Mouse (Mus musculus) induced T-regulatory cell, adult 2 months (primary cell): ENCODE data around the gene Arhgef11.

ENCODE experiments used
- DNase-seq: peaks from one replicate; pipeline ENCODE4 v3.0.0-alpha.2; 2012; ENCODE audit warnings: low read depth

The Arhgef11 gene

DNA sequence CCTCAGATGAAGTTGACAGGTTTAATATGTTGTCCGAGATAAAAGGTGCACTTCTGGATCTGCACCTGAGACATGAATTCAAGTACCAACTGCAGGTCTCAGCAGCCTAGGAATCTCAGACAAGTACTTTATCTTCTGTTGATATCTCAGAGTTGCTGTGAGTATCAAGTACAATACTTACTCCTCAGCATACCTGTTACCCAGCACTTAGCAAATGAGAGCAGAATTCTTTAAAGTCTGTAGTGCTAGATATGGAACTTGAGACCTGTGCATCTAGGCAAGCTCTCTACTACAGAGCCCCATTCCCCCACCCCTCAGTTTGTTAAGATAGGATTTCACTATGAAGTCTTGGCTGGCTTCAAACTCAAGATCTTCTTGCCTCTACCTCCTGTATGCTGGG is 43.9 kb downstream of the Arhgef11 start:
- no peak for DNase-seq

DNA sequence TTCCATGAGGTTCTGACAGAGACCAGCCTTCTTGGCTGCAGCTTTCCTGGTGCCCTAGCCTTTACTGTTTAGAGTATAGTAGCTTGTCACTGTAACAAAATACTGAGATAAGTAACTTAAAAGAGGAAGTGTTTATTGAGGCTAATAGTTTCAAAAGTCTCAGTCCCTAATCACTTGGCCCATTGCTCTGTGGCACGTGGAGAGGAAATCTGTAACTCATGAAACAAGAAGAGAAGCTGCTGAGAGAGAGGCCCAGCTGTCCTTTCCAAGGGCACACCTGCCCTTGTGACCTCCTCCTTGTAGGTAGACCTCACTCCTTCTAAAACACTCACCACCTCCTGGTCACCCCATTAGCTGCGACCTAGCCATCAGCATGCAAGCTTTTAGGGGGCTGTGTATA is 101.2 kb downstream of the Arhgef11 start:
- no peak for DNase-seq

DNA sequence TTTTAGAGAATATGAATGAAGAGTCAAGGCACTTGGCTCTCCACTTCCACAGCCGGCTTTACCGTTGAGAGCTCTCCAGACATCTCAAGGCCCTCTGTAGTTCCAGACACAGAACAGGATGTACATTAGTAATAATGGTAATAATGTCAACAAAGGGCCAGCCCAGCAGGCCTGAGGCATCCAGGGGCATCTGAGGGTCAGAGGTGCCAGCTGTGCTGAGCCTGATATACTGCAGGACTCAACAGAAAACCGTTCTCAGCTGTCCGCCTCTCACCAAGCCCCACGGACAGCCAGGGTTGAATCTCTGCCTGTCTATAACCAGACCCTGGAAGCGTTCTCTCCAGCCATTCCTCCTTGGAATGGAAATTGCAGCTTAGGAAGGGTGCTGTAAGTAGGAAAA is 107.2 kb downstream of the Arhgef11 start:
- DNase-seq: no peak

DNA sequence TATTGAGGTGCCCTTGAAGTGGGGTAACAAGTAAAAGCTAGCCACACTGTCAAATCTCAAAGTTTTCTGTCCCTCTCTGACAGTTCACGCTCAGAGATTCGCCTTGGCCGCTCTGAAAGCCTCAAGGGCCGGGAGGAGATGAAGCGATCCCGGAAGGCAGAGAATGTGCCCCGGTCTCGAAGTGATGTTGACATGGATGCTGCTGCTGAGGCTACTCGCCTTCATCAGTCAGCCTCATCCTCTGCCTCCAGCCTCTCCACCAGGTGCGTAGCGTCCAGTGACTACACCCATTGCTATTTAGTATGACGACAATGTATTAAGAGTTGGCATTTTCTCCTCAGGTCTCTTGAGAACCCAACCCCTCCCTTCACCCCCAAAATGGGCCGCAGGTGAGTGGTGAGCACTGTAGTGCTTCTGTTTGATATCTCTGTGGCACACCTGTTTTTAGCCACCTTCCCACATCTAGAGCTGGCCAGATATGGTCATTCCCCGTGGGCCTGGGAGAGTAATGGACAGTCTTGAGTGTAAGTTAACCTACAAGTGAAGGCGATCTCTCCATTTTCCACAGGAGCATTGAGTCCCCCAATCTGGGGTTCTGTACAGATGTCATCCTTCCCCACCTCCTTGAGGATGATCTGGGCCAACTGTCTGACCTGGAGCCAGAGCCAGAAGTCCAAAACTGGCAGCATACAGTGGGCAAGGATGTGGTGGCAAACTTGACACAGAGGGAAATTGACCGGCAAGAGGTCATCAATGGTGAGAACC is 108.2 kb downstream of the Arhgef11 start:
- no peak for DNase-seq

DNA sequence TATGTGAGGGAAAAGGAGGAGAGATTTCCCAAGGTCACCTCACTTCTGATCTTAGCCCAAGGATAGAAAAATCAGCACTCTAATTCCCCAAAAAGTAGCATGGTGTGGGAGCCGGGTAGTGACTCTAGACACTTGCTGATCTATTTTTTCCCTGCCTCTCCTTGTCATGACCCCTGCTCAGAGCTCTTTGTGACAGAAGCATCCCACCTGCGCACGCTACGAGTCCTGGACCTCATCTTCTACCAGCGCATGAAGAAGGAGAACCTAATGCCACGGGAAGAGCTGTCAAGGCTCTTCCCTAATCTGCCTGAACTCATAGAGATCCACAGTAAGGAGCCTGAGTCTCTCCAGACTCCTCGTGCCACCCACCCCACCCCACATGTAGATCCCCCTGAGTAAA is 108.8 kb downstream of the Arhgef11 start:
- no peak for DNase-seq

DNA sequence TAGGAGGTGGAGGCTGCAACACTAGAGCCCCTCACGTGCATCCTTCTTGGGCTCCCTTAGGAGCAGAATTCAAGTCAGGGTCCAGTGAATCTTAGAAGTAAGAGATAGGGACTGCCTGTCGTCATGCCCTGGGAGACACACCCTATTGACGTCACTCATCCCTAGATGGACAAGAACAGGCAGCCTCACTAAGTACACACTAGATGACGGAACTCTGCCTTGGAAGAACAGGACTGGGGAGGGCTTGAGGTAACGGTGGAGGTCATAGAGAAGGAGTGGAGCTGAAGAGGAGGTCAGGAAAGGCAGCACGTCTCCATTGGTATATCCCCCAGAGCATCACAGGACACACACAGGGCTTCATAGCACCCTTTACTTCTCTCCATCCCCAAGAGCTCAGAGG is 111.3 kb downstream of the Arhgef11 start:
- DNase-seq: no peak

DNA sequence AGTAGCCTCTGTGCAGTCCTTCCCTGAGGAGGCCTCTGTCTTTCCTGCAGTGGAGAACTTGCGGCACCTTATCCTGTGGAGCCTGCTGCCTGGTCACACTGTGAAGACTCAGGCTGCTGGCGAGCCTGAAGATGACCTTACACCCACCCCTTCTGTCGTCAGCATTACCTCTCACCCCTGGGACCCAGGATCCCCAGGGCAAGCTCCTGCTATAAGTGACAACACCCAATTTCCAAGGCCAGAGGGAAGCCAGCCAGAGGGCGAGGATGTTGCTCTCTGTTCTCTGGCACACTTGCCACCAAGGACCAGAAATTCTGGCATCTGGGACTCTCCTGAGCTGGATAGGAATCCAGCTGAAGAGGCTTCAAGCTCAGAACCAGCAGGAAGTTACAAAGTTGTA is 115.7 kb downstream of the Arhgef11 start:
- no peak for DNase-seq

DNA sequence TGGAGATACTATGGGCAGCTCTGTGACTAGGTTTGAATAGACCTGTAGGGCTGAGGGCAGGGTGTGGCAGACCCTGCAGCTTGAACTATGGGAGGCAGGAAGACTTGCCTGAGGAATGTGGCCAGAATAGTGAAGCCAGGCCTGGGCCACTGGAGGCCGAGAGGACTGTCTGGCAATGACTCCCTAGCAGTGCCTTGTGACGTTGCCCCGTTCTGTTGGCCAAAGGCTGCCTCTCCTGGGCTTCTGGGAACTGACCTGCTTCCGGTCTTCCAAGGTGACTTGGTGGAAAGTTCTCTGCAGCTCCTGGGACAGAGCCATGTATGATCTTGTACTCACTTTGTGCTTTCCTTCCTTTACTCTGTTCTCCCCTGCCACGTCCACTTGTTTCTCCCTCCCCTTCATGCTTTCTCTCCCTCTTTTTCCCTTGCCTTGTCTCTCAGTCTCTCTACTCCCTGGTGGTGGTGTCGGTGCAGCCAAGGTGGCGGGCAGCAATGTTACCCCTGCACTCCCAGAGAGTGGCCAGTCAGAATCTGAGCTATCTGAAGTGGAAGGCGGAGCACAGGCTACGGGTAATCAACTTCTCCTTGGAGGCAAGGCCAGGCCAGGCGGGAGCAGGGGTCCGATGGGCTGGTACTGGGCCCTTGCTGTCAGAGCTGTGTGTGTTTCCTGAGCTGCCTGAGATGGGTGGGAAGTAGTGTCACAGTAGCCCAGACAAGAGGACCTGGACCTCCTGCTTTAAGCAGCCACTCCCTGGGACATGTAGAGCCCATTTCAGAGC is 116.8 kb downstream of the Arhgef11 start:
- no peak for DNase-seq

DNA sequence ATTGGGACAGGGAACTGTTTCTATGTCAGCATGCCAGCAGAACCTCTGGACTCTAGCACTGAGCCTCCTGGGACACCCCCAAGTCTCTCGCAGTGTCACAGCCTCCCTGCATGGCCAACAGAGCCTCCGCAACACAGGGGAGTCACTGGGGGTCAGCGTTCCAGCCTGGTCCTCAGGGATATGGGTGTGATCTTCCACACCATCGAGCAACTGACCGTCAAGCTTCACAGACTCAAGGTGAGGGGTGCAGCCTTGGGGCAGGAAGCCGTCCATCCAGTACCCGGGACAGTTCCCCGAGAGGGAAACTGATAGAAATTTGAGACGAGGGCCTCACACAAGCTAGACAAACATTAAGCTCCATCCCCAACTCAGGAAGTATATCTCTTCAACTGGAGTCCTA is 118.0 kb downstream of the Arhgef11 start:
- DNase-seq: no peak

DNA sequence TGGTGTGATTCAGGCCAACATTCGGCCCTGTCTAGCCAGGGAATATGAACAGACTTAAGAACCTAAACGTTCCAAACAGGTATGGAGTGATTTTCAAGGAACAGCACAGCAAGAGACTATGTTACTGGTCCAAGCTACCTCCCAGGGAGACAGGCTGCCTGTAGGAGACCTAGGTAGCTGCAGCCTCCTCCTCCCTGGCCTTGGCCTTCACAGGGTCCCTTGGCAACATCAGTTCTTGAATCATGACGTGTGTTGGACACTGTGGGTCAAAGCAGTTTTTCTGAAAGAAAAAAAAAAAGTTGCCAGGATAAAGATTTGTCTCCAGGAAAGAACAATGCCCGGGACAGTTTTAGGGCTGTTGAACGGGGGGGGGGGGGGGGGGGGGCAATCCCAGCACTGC is 121.5 kb downstream of the Arhgef11 start:
- no peak for DNase-seq

DNA sequence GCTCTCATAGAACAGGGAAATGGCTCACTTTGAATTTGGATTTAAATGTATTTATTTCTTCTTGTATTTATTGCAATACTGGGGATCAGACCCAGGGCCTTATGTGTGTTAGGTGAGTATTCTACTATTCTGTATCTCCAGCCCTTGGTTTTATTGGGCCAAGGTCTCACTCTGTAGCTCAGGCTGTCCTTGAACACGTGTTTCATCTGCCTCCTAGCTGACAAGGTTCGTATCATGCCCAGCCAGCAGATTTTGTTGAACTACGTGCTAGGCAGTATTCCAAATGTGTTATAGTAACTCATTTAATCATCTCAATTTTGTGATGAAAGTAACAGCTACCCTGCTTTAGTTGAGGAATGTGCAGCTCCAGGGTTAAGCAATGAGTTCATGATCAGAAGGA is 124.7 kb downstream of the Arhgef11 start:
- no peak for DNase-seq

DNA sequence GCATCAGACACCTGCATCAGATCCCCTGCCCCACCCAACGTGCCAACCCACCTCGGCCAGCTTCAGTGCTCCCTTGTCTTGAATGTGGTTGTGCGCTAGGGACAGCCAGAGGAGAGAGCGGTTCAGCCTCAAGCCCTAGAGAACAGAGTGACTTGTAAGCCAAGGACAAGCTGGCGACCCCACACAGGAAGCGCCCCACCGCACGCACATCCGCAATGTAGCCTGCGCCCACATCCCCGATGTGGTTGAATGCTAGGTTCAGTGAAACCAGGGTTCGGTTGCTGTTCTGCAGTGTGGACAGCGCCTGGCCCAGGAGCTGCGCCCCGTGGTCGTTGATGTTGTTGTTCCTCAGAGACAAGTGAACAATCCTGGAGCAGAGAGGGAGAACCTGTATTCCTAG is 125.4 kb downstream of the Arhgef11 start:
- peak; percentile 54 for DNase-seq

DNA sequence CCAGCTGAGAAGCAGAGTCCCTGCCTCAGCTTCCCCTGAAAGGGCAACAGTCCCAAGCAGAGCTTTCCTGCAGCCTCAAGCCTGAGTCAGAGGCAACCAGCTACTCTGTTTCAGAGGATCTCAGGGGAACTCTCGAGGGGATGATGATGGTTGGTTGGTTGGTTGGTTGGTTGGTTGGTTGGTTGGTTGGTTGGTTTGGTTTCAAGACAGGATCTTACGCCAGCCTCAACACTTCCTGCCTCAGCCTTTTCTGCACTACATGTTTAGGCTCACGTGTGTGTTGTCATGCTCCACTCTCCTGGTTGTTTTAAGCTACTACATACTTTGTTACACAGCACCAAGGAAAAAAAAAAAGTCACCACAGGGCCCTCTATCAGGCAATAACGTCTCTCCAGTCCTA is 126.6 kb downstream of the Arhgef11 start:
- DNase-seq: peak; percentile 52

DNA sequence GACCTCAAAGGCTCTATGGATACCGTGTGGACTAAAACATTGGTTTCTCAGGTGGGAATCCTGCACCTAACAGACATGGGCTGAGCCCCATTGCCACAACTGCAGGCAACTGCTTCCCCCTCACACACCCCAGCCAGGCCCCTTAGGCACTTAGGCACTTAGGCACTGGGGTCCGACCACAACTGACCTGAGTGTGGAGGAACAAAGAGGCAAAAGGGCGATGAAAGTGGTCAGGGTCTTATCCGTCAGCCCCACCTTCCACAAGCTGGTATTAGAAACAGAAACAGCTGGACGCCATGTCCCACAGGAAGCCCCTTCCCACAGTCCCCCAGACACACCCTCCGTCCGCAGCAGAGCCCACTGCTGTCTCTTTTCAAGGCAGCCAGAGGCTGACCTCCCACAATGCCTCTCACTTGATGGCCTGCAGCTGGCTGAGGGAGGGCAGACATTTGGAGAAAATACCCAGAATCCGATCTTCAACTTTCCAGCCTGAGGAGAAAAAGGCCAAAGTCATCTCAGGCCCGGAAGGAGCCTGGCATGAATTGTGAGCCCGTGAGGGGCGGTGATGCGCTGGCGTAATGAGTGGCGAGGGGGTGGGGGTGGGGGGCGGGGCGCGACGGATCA is 127.8 kb downstream of the Arhgef11 start:
- DNase-seq: no peak

DNA sequence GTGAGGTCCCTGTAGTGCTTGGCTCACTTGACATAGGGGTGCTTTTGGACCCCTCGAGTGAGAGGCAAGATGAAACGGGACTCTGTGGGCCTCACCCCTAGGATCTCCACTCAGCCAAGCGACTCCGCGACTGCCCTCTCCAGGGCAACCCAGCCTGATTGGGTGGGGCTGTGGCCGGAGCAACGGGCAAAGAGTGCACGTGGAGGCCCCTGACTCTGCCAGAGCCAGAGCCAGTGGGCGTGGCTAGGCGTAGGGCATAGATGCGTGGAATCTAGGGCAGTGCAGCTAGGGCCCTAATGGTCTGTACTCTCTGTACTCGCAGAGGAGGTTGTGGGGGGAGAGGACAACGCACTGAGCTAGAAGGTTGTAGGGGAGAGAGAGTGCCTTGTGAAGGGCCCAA is 131.1 kb downstream of the Arhgef11 start, which contains the start of gene Lrrc71:
TSS of gene Lrrc71 (minus strand) at position 195 of the 400 bp plus-strand sequence.
- no peak for DNase-seq

DNA sequence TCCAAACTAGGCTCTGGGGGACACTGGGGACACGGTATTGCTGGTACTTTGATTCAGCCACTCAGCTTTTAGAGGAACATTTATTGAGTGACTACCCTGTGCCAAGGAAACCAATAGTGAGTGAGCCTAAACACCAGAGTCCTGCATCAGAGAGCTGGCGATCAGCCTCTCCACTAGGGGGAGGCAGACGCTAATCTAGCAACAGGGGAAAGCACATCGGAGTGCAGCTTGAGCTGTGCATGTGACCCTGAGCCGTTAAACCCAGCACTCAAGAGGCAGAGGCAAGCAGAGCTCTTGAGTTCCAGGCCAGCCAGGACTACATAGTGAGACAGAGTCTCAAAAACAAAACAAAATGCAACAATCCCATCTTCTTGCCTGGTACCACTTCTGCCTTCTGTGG is 131.7 kb downstream of the Arhgef11 start:
- DNase-seq: peak; percentile 75

DNA sequence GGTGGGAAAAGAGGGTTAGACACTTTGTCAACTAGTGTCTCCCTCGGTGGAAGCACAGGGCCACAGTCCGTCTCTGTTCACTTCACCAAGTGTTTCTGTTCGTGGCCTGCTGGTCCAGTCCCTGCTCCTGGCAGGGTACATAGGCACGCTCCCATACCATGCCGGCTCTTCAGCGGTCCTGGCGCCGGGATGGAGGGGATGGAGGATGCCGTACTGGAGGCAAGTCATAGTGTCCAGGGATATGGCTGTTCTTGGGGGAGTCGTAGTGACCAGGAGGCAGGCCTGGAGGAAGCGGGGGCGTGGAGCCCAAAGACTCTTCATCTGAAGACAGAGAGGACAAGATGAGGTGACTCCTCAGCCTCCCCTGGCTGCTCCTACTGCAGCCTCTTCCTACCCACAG is 132.6 kb downstream of the Arhgef11 start:
- no peak for DNase-seq

DNA sequence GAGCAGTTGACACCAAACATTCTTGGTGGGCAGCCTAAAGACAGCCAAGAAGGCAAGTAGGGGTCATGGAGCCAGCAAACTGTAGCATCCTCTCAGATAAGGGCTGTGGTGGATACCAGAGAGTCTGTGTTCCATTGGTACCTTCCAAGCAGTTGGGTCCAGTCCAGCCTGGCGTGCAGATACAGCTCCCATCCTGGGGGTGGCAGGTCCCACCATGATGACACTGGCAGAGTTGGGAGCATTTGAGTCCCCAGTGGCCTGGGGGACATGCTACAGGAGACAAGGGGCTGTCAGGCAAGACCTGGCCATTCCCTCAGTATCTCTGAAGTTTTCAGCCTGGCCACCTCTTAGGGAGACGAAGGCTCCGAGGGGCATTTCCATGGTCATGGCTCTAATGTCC is 135.2 kb downstream of the Arhgef11 start:
- no peak for DNase-seq

DNA sequence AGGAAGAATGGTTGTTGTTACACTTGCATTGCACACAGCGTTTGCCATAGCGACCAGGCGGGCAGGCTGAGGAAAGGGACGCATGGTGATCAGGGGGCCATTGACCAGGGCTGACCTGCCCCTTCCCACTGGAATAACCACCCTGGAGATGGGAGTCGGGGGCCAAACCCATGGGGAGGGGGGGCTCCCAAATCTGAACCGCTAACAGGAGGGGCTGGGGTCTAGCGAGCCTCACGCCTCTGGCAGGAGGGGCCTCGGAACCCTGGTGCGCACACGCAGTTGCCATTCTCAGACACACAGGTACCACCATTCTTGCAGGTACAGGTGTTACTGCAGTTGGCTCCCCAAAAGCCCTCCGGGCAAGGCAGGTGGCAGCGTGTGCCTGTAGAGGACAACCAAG is 136.5 kb downstream of the Arhgef11 start:
- DNase-seq: no peak

DNA sequence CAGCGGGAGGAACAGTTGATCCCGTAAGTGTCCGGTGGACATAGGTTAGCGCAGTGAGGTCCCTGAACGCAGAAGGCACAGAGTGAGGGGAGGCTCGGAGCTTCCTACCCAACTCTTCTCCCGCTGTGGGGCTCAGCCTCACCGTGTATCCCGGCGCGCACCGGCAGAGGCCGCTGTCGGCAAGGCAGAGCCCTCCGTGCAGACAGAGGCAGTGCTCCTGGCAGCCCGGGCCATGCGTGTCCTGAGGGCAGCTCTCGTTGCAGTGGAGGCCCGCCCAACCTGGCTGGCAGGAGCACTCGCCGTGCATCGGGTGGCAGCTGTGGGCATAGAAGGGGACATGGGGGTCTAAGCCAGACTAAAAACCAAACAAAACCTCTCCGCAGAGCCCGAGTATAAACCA is 138.6 kb downstream of the Arhgef11 start:
- DNase-seq: peak; percentile 76

DNA sequence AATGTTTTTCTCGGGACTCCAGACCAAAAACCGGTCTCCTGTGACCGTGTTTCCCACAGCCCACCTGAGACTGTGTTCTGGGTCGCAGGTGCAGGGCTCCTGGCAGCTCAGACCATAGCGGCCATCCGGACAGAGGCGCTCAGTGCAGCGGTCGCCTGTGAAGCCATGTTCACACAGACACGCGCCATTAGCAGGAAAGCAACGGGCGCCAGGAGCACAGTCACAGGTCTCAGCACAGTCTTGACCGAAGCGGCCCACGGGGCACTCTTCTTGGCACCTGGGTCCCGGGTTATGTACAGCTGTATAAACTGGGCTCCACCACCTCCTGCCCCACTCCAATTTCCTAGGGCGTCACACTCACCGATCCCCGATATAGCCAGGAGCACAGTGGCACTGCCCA is 139.1 kb downstream of the Arhgef11 start:
- DNase-seq: no peak

DNA sequence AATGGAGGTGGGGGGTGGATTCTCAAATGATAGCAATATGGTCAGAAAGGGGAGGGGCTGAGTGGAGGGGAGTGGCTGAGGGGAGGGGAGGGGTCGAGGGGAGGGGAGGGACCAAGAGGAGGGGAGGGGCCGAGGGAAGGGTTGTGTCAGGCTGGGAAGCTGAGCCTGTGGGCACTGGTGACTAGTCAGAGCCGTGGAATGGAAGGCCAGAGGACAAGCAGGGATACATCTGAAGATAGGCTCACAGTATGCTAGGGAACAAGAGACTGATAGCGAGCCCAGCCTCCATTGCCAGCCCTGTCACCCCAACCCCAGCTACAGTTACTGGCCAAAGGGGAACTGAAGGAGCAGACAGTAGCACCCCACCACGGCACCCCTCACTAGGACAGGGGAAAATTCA is 141.3 kb downstream of the Arhgef11 start:
- no peak for DNase-seq
